Mouse (Mus musculus) layer of hippocampus, adult 2 months (tissue): ENCODE results near the gene Bpifa6. TPM values are rescaled to one million over a fixed set of nuclear protein-coding genes. Genes with fewer than 3 reads are reported as not detected.
A peak's percentile ranks its signal among the peaks of the same experiment; 100 is the strongest.
"Not testable (repeated sequence)": the region's sequence is repeated elsewhere in the genome, so short reads cannot be mapped to it uniquely, and the experiment has no call there.

Source experiments
- DNase-seq, 2 experiments: peaks; one replicate each; pipeline ENCODE4 v3.0.0; 2022; ENCODE audit warnings: low spot score in 2 of 2
- H3K27ac ChIP-seq: fragments of 200-600 bp; 2 replicates; pipeline ENCODE4 v1.8.1; 2022
- H3K4me3 ChIP-seq: fragments of 200-600 bp; 2 replicates; pipeline ENCODE4 v1.8.1; 2022; ENCODE audit warnings: mild to moderate bottlenecking
- CTCF ChIP-seq: fragments of 200-600 bp; conservative IDR thresholded peaks from 2 replicates; pipeline ENCODE4 v1.8.1; 2022; ENCODE audit warnings: antibody characterized with exemption, mild to moderate bottlenecking, moderate library complexity
- total RNA-seq, 2 experiments: library from RNA; stranded (reverse); gene quantifications; 2 replicates each; pipeline ENCODE4 v1.2.3; 2021

The Bpifa6 gene
- total RNA-seq, 2 experiments from 2014 or later: not detected

DNA sequence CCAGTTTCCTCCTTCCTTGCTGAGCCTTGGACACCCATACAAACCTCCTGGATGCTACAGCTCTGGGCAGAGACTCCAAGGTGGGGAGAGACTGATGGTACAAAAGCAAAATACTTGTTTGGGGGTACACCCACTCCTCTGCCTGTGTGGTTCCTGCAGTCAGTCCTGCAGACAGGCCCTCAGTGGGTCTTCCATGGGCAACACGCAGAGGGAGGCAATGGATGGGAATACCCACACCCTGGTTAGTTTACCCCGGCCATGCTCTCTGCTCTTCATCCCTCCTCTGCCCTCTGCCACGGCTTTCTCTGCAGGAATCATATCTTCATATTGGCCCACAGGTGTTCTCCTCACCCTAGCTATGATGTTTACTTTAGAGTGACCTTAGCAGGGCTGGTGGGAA, 25.8 kb downstream of the Bpifa6 start:
- H3K27ac ChIP-seq: no peak overlapping the region
- H3K4me3 ChIP-seq: no peak overlapping the region

DNA sequence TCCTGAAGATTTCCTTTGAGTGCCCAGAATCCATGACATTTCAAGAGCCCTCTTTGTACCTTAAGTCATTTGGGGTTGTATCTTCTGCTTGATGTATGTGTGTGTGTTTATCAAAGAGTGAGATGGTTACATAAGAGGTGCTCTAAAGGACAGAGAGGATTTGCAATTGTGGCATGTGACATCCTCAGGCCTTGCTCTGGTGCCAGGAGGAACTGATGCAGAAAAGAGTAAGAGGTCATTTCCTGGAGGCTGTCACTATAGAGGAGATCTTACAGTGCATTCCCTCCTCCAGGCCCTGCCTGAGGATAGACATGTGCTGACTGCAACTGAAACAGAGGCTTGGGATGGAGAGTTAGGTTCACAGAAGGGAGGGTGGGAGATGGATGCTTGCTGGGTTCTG, 26.3 kb downstream of the Bpifa6 start:
- DNase-seq: no peak
- TF ChIP-seq CTCF: no peak

More for the DNA sequence above, 25.8 kb downstream of the Bpifa6 start:
- no peak for DNase-seq
- no peak for TF ChIP-seq CTCF

DNA sequence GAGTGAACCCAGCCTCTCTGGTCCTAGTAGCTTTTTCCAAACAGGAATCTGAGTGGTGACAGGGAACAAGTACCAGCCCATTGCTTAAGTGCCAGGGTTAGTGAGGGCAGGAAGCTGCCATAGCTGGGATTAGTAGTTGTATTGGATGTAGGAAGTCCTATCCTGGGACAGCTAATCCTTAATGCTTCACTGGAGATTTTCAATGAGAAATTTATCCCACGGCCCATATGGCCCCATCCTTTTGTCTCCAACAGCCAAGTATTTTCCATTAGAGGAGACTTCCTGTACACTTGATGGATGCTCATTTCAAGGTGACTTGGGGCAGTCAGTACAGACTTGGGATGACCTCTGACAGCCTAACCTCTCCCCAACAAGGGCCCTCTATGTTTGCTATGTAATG, 29.7 kb downstream of the Bpifa6 start:
- Histone ChIP-seq H3K4me3 (no peak overlapping the region), H3K27ac (no peak overlapping the region)
- no peak for TF ChIP-seq CTCF
- no peak for DNase-seq

More for the DNA sequence above, 26.3 kb downstream of the Bpifa6 start:
- Histone ChIP-seq H3K27ac (no peak overlapping the region), H3K4me3 (no peak overlapping the region)

DNA sequence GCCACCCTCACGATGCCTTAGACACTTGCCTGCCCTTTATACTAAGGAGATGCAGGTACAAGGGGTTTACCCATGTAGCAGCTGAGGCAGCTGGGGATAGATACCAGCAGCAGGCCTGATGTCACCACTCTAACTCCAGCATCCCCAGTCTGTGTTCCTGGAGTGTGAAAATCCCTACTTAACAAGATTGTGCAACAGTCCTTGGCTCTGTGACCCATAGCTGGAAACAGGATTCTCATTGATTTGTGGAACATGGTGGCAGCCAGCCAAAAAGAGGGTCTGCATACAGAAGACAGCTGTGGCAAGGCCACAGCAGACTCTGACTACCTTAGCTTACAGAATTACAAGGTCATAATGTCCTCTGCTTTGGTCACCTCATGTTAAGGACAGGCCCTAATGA, 30.3 kb downstream of the Bpifa6 start:
- Histone ChIP-seq H3K27ac (no peak overlapping the region), H3K4me3 (no peak overlapping the region)
- no peak for TF ChIP-seq CTCF

DNA sequence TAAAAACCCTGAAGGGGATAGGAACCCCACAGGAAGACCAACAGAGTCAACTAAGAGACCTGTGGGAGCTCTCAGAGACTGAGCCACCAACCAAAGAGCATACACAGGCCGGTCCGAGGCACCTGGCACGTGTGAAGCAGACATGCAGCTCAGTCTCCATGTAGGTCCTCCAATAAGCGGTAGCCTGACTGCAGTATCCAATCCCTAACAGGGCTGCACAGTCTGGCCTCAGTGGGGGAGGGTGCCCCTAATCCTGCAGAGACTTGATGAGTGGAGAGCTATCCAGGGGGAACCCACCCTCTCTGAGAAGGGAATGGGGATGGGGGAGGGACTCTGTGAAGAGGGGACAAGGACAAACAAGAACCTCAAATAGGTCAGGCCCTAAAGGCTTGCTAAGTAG, 31.0 kb downstream of the Bpifa6 start:
- DNase-seq: no peak
- Histone ChIP-seq H3K27ac (no peak overlapping the region), H3K4me3 (no peak overlapping the region)
- no peak for TF ChIP-seq CTCF

More for the DNA sequence above, 30.3 kb downstream of the Bpifa6 start:
- no peak for DNase-seq

DNA sequence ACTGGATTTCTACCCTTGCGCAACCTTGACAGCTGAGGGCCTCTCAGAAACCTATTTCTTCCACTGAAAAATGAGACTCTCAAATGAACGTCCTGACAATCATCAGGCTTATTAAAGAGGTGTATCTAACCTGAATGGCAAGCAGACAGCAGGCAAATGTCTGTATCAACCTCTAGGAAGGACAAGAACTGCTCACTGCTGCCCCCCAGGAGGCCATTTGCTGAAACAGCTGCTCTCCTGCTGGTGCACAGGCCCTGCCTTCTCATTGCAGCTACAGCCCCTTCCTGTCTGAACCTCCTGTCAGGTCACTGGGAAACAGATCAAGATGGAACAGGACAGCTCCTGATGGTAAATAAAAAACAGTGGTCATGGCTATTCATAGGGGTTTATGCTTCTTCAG, 31.6 kb downstream of the Bpifa6 start:
- peak; percentile 47 for TF ChIP-seq CTCF
- no peak overlapping the region for H3K27ac ChIP-seq
- DNase-seq: no peak
- H3K4me3 ChIP-seq: no peak overlapping the region

DNA sequence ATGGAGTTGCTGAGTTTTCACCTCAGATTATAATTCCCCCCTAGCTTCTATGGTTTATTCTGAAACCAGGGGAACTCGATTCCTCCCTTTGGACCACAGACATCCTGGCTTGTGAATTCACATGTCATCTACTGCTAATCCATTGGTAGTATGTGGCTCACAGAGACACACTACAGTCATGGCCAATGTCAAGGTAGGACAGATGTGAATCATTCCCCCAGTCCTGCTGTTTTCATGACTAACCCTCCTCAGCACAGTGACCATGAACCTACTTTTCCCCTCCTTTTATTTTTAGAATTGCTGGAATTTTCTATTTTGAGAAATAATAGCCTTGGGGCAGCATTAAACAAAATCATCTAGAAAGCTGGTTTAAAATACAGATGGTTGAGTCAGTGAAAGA, 32.6 kb downstream of the Bpifa6 start:
- TF ChIP-seq CTCF: no peak
- H3K27ac ChIP-seq: no peak overlapping the region
- H3K4me3 ChIP-seq: no peak overlapping the region
- DNase-seq: no peak

DNA sequence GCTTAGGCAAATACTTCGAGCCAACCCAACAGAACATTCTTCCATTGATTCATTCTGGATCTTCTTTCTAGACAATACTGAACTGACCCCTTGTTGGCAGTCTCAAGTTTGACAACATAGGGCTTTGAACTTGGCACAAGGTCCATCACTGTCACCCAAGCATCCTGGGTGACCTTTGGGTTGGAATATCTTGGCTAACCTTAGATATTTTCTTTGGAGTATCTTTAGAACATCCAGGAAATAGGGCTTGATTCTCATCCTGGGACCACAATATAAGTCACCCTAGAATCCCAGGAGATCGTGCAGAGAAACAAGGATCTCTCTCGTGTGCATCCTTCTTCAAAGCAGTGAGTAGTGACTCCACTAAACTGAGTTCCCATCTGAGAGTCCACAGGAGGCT, 33.2 kb downstream of the Bpifa6 start, which contains the start of gene Bpifa2:
Gene Bpifa2, plus strand, starts transcription at position 301 of the 400 bp plus-strand sequence.
- no peak within 1 kb of the TSS for H3K4me3 ChIP-seq
- no peak for DNase-seq
- TF ChIP-seq CTCF: no peak
- no peak within 1 kb of the TSS for H3K27ac ChIP-seq

DNA sequence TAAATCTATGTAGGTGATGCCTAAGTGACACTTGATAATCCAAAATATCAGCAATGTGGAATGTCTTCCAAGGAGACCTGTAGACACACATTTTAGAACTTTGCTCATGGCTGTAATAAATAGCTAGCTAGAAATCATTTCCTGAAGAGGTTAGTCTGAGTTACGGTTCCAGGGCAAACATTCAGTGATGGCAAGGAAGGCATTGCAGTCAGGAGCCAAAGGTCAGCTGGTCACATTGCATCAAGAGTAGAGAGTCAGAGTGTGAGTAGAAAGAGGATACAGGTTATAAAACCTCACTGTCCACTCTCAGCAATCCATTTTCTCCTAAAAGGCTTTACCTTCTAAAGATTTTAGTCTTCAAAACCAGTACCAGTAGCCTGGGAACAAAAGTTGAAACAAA, 43.2 kb downstream of the Bpifa6 start:
- TF ChIP-seq CTCF: no peak
- H3K27ac ChIP-seq: no peak overlapping the region
- no peak overlapping the region for H3K4me3 ChIP-seq
- DNase-seq: no peak

DNA sequence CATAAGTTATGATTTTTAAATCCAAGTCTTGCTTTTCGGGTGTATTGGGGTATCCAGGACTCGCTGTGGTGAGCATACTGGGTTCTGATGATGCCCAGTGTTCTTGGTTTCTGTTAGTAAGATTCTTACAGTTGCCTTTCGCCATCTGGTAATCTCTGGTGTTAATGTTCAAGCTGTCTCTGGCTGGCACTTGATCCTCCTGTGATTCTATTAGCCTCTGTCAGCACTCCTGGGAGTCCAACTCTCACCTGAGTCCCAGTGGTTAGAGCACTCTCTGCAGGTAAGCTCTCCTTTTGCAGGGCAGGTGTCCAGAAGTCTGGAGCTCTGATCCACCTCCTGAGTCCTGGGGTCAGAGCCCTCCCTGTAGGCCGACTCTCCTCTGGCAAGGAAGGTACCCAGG, 49.9 kb downstream of the Bpifa6 start:
- H3K4me3 ChIP-seq, DNase-seq, H3K27ac ChIP-seq: not testable (repeated sequence)

DNA sequence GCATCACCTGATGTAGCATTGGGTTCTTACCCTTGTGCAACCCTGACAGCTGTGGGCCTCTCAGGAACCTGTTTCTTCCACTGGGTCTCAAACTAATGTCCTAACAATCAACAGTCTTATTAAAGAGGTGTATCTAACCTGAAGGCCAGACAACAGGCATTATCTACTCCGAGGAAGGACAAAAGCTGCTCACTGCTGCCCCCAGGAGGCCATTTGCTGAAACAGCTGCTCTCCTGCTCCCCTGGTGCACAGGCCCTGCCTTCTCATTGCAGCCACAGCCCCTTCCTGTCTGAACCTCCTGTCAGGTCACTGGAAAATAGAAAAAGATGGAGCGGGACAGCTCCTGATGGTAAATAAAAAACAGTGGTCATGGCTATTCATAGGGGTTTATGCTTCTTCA, 64.2 kb downstream of the Bpifa6 start:
- peak; percentile 81 for TF ChIP-seq CTCF
- no peak overlapping the region for H3K27ac ChIP-seq
- no peak overlapping the region for H3K4me3 ChIP-seq
- peak; percentile 7 to 60 for DNase-seq

DNA sequence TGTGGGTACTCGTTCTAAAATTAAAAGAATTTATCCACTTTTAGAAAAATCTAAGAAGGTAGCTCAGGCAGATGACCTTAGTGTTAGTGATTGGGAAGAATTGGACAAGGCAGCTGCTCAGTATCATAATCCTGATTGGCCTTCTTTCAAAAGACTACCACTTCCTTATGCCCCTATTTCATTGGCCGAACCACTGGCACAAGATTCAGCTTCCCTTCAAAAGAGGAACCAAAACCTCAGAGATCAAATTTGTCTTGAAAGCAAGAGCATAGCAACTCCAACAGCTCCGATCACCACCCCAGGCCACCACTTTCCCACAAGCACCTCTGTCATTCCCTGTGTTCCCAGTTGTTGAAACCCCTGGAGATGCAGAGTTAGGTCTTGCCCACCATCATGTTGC, 70.0 kb downstream of the Bpifa6 start:
- TF ChIP-seq CTCF: no peak
- no peak overlapping the region for H3K27ac ChIP-seq
- DNase-seq: no peak
- no peak overlapping the region for H3K4me3 ChIP-seq

Other genes starting within 250 kb of the Bpifa6 start
- gene Mapre1, start 233.7 kb upstream of the Bpifa6 start, total RNA-seq: 10 to 100 TPM; 72.4 to 75.8 TPM
- under 1 TPM; 0.12 to 0.46 TPM for gene Efcab8, start 195.0 kb upstream of the Bpifa6 start, total RNA-seq
- not detected for gene Sun5, start 103.9 kb upstream of the Bpifa6 start, total RNA-seq
- gene Bpifb2, start 99.9 kb upstream of the Bpifa6 start, total RNA-seq: not detected
- gene Bpifb6, start 74.6 kb upstream of the Bpifa6 start, total RNA-seq: not detected
- gene Bpifb3, start 56.7 kb upstream of the Bpifa6 start, total RNA-seq: not detected
- gene Bpifb4, start 36.7 kb upstream of the Bpifa6 start, total RNA-seq: not detected
- not detected for gene Bpifa2, start 33.3 kb downstream of the Bpifa6 start, total RNA-seq
- not detected for gene Bpifa3, start 155.4 kb downstream of the Bpifa6 start, total RNA-seq
- gene Bpifa1, start 167.9 kb downstream of the Bpifa6 start, total RNA-seq: not detected
- gene Bpifa5, start 187.7 kb downstream of the Bpifa6 start, total RNA-seq: not detected
- under 1 TPM in 1 of 2 experiments, not detected in 1; 0.22 TPM for gene Bpifb1, start 215.9 kb downstream of the Bpifa6 start, total RNA-seq
- gene Bpifb5, start 248.8 kb downstream of the Bpifa6 start, total RNA-seq: not detected